Mouse (Mus musculus) kidney, adult 18-20 months (tissue): ENCODE data around the gene Dennd6b.

Experiments
- DNase-seq: peaks from one replicate; pipeline ENCODE4 v3.0.0; 2021

Gene Dennd6b

DNA sequence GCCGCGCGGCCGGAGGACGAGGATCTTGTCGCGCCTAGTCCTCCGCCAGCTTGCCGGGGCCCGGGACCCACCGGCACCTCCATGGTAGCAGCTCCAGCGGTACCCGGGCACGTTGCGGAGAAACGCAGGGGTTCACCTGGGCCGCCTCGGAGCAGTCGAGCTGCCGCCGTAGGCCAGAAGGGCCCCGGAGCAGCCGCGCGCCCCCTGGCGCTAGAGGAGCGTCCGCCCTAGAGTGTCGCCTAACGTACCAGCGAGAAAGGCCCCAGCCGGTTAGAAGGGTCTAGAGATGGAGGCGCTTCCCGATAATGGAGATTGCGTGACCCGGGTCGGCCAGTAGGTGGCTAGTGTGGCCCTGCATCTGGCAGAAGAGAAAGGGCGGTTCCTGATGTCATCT, at the start of gene Dennd6b:
TSS of gene Dennd6b (minus strand) at position 184 of the 394 bp plus-strand sequence.
- DNase-seq = peak; percentile 97

- DNase-seq = no peak
Observed at GRCm38 (mm10) chr15:89241025-89241424, 44.7 kb upstream of the Dennd6b start.

- no peak for DNase-seq
Observed at GRCm38 (mm10) chr15:89239751-89240392, 43.6 kb upstream of the Dennd6b start.

DNA sequence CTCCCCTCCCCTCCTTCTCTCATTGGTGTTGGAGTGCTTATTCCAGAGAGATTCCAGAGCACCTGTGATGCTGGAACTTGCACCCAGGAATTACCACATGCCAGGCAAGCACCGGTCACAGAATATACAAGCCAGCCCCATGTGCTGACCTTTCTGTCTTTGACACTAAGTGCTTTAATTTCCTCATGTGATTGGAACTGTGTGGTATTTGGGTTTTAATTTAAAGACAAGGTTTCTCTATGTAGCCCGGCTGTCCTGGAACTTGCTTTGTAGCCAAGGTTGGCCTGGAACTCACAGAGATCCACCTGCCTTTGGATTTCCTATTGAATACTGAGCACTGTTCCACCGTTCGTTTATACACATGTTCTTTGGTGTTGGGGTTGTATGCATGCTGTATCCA, 37.8 kb upstream of the Dennd6b start:
- no peak for DNase-seq

- DNase-seq = peak; percentile 23
Observed at GRCm38 (mm10) chr15:89233586-89233985, 37.3 kb upstream of the Dennd6b start.

DNA sequence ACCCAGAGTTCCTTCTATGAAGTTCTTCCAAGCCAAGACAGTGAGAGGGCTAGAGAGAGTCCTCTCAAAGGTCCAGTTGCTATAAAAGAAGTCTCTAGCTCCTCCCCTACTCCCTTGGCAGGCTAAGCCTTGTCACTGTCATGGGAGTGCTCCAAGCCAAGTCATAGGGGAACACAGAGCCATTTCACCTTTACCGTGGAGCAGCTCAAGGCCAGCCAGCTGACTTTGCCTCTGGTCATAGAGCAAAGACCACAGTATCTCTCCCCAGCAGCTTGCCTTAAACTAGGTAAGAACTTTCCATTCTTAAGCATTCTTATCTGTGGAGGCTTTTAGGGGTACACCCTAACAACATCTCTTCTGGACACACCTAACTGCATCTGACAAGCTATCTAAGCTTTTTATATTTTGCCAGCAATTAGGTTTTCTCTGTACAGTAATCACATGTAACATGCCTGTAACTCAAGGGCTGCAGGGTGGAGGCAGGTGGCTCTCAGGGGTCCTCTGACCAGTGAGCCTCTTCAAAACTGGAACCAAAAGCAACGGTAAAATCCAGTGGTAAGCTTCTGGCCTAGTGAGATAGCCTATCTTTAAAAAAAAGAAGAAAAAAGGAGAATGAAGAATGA, 19.4 kb upstream of the Dennd6b start:
- peak; percentile 14 for DNase-seq

- DNase-seq = no peak
Observed at GRCm38 (mm10) chr15:89214953-89215352, 18.7 kb upstream of the Dennd6b start.

DNA sequence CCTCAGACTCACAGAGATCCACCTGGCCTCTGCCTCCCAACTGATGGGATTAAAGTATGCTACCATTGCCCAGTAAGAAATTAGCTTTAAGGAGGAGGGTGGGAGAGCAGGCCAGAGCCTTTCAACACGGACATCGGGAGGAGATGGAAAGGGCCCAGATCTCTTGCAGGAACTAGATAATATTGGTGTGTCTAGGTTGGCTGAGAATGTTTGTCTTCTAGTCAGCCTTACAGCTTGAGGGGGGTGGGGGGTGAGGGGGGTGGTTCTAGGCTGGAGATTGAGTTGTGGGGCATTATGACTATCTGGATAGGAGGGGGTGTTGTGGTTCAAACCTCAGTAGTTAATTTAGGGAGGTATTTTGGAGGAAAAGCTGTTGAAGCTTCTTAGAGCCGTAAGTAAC, 17.2 kb upstream of the Dennd6b start:
- no peak for DNase-seq

DNA sequence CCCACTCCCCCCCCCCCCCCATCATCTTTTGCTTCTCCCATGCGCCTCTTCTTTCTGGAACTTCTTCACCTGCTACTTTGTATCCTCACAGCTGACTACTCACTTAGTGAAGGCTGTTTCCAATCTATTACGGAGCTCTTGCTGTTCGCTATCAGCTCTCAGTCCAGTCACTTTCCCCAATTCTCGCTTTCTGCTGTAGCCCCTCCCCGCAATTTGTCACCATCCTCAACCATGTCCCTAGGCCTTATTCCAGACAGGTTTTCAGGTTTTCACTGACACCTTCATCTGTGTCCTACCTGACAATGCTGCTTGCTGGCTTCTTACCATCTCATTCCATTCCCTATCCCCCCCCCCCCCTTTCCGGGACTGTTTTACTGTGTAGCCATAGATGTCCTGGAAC, 16.2 kb upstream of the Dennd6b start:
- no peak for DNase-seq

- no peak for DNase-seq
Observed at GRCm38 (mm10) chr15:89211716-89212461, 15.6 kb upstream of the Dennd6b start.

GRCm38 (mm10) chr15:89210915-89211715, 14.8 kb upstream of the Dennd6b start, which contains the start of gene Ppp6r2:
TSS of gene Ppp6r2 (plus strand) at chr15:89211553.
- DNase-seq = peak; percentile 84

- DNase-seq = peak; percentile 93
Observed at GRCm38 (mm10) chr15:89209886-89210761, 13.8 kb upstream of the Dennd6b start.

GRCm38 (mm10) chr15:89207457-89207856, 11.2 kb upstream of the Dennd6b start:
- no peak for DNase-seq

DNA sequence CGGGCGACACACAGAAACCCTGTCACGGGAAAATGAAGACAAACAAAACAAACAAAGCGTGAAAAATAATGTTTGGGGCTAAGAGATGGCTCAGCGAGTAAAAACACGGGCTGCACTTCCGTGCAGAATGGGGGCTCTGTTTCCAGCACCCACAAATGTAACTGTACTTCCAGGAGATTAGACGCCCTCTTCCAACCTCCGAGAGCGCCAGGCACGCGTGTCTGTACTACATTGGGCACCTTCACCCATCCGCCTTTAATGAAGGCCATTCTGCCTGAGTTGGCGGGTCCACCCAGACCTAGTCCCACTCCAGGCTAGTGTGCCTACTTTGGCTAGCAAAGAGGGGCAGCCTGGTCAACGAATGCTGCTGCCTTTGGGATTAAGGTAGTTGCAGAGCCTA, 760 bp upstream of the Dennd6b start:
- no peak for DNase-seq

DNA sequence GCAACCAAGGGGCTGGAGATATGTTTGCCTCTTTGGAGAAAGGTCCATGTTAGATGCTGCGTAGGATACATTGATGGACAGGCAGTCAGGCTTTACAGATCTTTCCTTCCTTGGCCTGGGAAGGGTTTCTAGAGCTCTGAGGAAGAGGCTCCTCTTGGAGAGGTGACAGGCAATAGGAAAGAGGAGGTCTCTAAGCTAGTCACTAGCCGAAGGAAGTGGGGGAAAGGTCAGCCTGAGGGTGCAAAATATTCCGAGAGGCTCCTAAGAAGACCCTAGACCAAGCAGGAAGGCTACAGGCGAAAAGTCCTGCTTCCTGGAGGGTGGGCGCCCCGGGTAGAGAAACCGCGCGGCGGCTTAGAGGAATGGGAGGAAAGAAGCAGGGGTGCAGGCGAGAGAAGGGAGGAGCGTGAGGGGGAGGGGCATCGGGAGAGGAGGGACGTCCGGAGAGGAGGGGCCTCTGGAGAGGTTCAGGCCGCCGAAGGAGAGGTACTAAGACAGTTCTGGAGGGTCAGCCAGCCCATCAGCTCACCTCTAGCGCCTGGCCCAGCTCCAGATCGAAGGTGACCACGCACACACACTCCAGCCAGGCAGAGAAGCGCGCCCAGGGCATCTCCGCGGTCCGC, 495 bp downstream of the Dennd6b start:
- peak; percentile 94 for DNase-seq

DNA sequence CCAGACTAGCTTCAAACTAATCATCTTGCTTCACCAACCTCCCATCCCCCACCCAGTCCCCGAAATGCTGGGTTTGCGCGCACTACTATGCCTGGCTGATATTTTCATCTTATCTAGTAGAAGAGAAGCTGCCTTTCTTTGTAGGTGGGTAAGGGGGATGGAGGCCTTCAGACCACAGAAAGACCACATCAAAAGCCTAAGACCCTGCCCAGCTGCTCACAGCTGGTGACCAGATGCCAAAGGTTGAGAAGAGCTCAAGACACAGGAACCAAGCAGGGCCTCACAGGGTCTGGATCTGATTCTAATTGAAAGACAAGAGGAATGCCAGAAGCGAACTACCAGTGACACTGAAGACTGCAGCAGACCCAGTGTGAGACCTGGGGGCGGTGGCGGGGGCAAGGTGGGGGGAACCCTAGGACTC, 1.0 kb downstream of the Dennd6b start:
- no peak for DNase-seq

DNA sequence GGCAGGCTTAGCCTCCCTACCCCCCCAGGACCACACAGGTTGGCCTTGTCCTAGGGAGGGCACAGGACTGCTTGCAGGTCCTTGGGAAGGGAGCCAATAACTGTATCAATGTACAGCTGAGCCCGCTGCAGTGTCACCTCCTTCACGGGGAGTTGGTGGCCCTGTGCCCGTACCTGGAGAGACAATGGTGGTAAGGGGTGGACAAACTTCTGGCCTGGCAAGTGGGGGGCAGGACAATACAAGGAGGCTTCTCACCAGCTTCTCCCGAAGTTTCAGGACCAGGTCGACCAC, 11.4 kb downstream of the Dennd6b start:
- no peak for DNase-seq

GRCm38 (mm10) chr15:89184141-89184936, 12.0 kb downstream of the Dennd6b start:
- no peak for DNase-seq

GRCm38 (mm10) chr15:89182842-89183241, 13.5 kb downstream of the Dennd6b start:
- no peak for DNase-seq

GRCm38 (mm10) chr15:89182328-89182741, 14.0 kb downstream of the Dennd6b start:
- peak; percentile 50 for DNase-seq
